Mouse (Mus musculus): ENCODE measurements at regions not wholly inside any gene's neighbourhood (a gene's known extent, or its start where the extent isn't known, plus 50 kb on each side); places are given as distances from the start of the nearest gene placed in this dataset.

GRCm38 (mm10) chr17:80870965-80871364 lies 73.5 kb upstream of the Tmem178 start:
- DNase-seq (ENCODE audit: low spot score) (no peak), ATAC-seq (ENCODE audit: low FRiP score, low read depth) (no peak)
- 73% methylated on average over 4 of the region's 4 CpGs for WGBS
- Histone ChIP-seq H3K27me3 (ENCODE audit: control insufficient read depth, insufficient read depth, low read length) (no peaks in the 10 kb centered on the region), H3K27ac (replicated peaks; ENCODE audit: low read depth, low read length) (no peak overlapping the region), H3K4me2 (replicated peaks; ENCODE audit: low read depth, low read length, severe bottlenecking) (no peak overlapping the region), H3K4me3 (replicated peaks; ENCODE audit: low read length) (no peak overlapping the region), H3K9ac (ENCODE audit: low read depth, low read length, severe bottlenecking) (no peak overlapping the region), H3K9me3 (ENCODE audit: control insufficient read depth, low read length) (no peaks in the 10 kb centered on the region), H3K36me3 (ENCODE audit: control insufficient read depth, insufficient read depth, low read length) (no peaks in the 10 kb centered on the region), H3K4me1 (ENCODE audit: control insufficient read depth, insufficient read depth, low read length) (no peaks in the 10 kb centered on the region)
- no peak for TF ChIP-seq POLR2A (IDR thresholded peaks at IDR 0.05; ENCODE audit: borderline replicate concordance, extremely low read depth, insufficient read depth, insufficient read length)

GRCm38 (mm10) chr17:80862338-80862737 lies 82.1 kb upstream of the Tmem178 start:
- H3K36me3 ChIP-seq (ENCODE audit: control insufficient read depth, insufficient read depth, low read length), result no peaks in the 10 kb centered on the region

GRCm38 (mm10) chr17:80846996-80847810 lies 97.2 kb upstream of the Tmem178 start:
- no peak for DNase-seq (ENCODE audit: low spot score)
- no peaks in the 10 kb centered on the region for H3K27me3 ChIP-seq (ENCODE audit: control insufficient read depth, insufficient read depth, low read length)
- ATAC-seq (ENCODE audit: low FRiP score, low read depth), result no peak
- no peaks in the 10 kb centered on the region for H3K4me1 ChIP-seq (ENCODE audit: control insufficient read depth, insufficient read depth, low read length)
- no peak overlapping the region for H3K4me3 ChIP-seq (replicated peaks; ENCODE audit: low read length)
- no peak overlapping the region for H3K27ac ChIP-seq (replicated peaks; ENCODE audit: low read depth, low read length)
- no peaks in the 10 kb centered on the region for H3K9me3 ChIP-seq (ENCODE audit: control insufficient read depth, low read length)
- 78% methylated on average over 23 of the region's 23 CpGs for WGBS
- H3K9ac ChIP-seq (ENCODE audit: low read depth, low read length, severe bottlenecking), result no peak overlapping the region
- H3K36me3 ChIP-seq (ENCODE audit: control insufficient read depth, insufficient read depth, low read length), result no peaks in the 10 kb centered on the region
- H3K4me2 ChIP-seq (replicated peaks; ENCODE audit: low read depth, low read length, severe bottlenecking), result no peak overlapping the region
- no peak for TF ChIP-seq POLR2A (IDR thresholded peaks at IDR 0.05; ENCODE audit: borderline replicate concordance, extremely low read depth, insufficient read depth, insufficient read length)

More at GRCm38 (mm10) chr17:80862338-80862737, 82.1 kb upstream of the Tmem178 start:
- Histone ChIP-seq H3K4me2 (replicated peaks; ENCODE audit: low read depth, low read length, severe bottlenecking) (no peak overlapping the region), H3K4me1 (ENCODE audit: control insufficient read depth, insufficient read depth, low read length) (no peaks in the 10 kb centered on the region), H3K4me3 (replicated peaks; ENCODE audit: low read length) (no peak overlapping the region), H3K9ac (ENCODE audit: low read depth, low read length, severe bottlenecking) (no peak overlapping the region), H3K9me3 (ENCODE audit: control insufficient read depth, low read length) (no peaks in the 10 kb centered on the region), H3K27me3 (ENCODE audit: control insufficient read depth, insufficient read depth, low read length) (no peaks in the 10 kb centered on the region), H3K27ac (replicated peaks; ENCODE audit: low read depth, low read length) (no peak overlapping the region)
- no peak for TF ChIP-seq POLR2A (IDR thresholded peaks at IDR 0.05; ENCODE audit: borderline replicate concordance, extremely low read depth, insufficient read depth, insufficient read length)
- DNase-seq (ENCODE audit: low spot score) (no peak), ATAC-seq (ENCODE audit: low FRiP score, low read depth) (no peak)
- 75% methylated on average over 8 of the region's 8 CpGs for WGBS

- H3K4me2 ChIP-seq (replicated peaks; ENCODE audit: low read depth, low read length, severe bottlenecking), result no peak overlapping the region
- no peaks in the 10 kb centered on the region for H3K9me3 ChIP-seq (ENCODE audit: control insufficient read depth, low read length)
- H3K9ac ChIP-seq (ENCODE audit: low read depth, low read length, severe bottlenecking), result no peak overlapping the region
- no peak overlapping the region for H3K4me3 ChIP-seq (replicated peaks; ENCODE audit: low read length)
- H3K4me1 ChIP-seq (ENCODE audit: control insufficient read depth, insufficient read depth, low read length), result no peaks in the 10 kb centered on the region
- no peak for TF ChIP-seq POLR2A (IDR thresholded peaks at IDR 0.05; ENCODE audit: borderline replicate concordance, extremely low read depth, insufficient read depth, insufficient read length)
- H3K27ac ChIP-seq (replicated peaks; ENCODE audit: low read depth, low read length), result no peak overlapping the region
- ATAC-seq (ENCODE audit: low FRiP score, low read depth), result no peak
- H3K36me3 ChIP-seq (ENCODE audit: control insufficient read depth, insufficient read depth, low read length), result no peaks in the 10 kb centered on the region
- no peaks in the 10 kb centered on the region for H3K27me3 ChIP-seq (ENCODE audit: control insufficient read depth, insufficient read depth, low read length)
- 75% methylated on average over 7 of the region's 7 CpGs for WGBS
- no peak for DNase-seq (ENCODE audit: low spot score)
Observed at GRCm38 (mm10) chr17:80845349-80845748, 99.1 kb upstream of the Tmem178 start.

- Histone ChIP-seq H3K36me3 (ENCODE audit: control insufficient read depth, insufficient read depth, low read length) (no peaks in the 10 kb centered on the region), H3K4me1 (ENCODE audit: control insufficient read depth, insufficient read depth, low read length) (no peaks in the 10 kb centered on the region), H3K9me3 (ENCODE audit: control insufficient read depth, low read length) (no peaks in the 10 kb centered on the region), H3K9ac (ENCODE audit: low read depth, low read length, severe bottlenecking) (no peak overlapping the region), H3K4me2 (replicated peaks; ENCODE audit: low read depth, low read length, severe bottlenecking) (no peak overlapping the region), H3K4me3 (replicated peaks; ENCODE audit: low read length) (no peak overlapping the region), H3K27ac (replicated peaks; ENCODE audit: low read depth, low read length) (no peak overlapping the region), H3K27me3 (ENCODE audit: control insufficient read depth, insufficient read depth, low read length) (no peaks in the 10 kb centered on the region)
- no peak for TF ChIP-seq POLR2A (IDR thresholded peaks at IDR 0.05; ENCODE audit: borderline replicate concordance, extremely low read depth, insufficient read depth, insufficient read length)
- DNase-seq (ENCODE audit: low spot score) (no peak), ATAC-seq (ENCODE audit: low FRiP score, low read depth) (no peak)
- WGBS, result 85% methylated on average over 4 of the region's 4 CpGs
Observed at GRCm38 (mm10) chr17:80841903-80842302, 102.5 kb upstream of the Tmem178 start.
